Mouse (Mus musculus) liver, embryonic 14.5 days (tissue): ENCODE measurements around the gene Grk2. TPM values are rescaled to one million over a fixed set of nuclear protein-coding genes. Genes with fewer than 3 reads are reported as not detected.

Experiments used
- ATAC-seq: fragments of 200-750 bp; cut with Nextera tagmentation; 2 replicates; pipeline ENCODE4 v1.8.0; 2017; ENCODE audit warnings: moderate number of reproducible peaks, mild to moderate bottlenecking, moderate library complexity; ENCODE audit not compliant: insufficient read depth
- DNase-seq, 3 experiments: peaks; one replicate each; pipeline ENCODE4 v3.0.0-alpha.2; 2012 to 2013; ENCODE audit warnings: low read depth in 3 of 3, low spot score in 3 of 3
- H3K27ac ChIP-seq: fragments of 300-500 bp; sonication (generic); 2 replicates; pipeline ENCODE4 v1.5.1; 2014; ENCODE audit warnings: moderate library complexity, mild to moderate bottlenecking, control low read depth, inconsistent platforms
- H3K27me3 ChIP-seq: fragments of 300-500 bp; sonication (generic); 2 replicates; pipeline ENCODE4 v1.6.1; 2014; ENCODE audit warnings: mild to moderate bottlenecking, low read length, moderate library complexity; ENCODE audit not compliant: control insufficient read depth, insufficient read depth
- H3K36me3 ChIP-seq: fragments of 300-500 bp; sonication (generic); replicated peaks from 2 replicates; pipeline ENCODE4 v1.6.1; 2014; ENCODE audit warnings: low read depth; ENCODE audit not compliant: control insufficient read depth, insufficient read depth
- H3K4me1 ChIP-seq, 2 experiments: fragments of 200-500 bp in 1 of 2; fragments of 300-500 bp in 1 of 2; sonication (generic) in 1 of 2; replicated peaks; 2 replicates each; pipeline ENCODE4 v1.6.1; 2012 to 2014; ENCODE audit warnings: antibody characterized with exemption in 1 of 2, inconsistent platforms in 1 of 2, low read length in 1 of 2; ENCODE audit not compliant: control insufficient read depth in 2 of 2, insufficient read depth in 2 of 2
- H3K4me2 ChIP-seq: fragments of 300-500 bp; sonication (generic); 2 replicates; pipeline ENCODE4 v1.6.1; 2014; ENCODE audit warnings: low read depth, mild to moderate bottlenecking, control low read depth, moderate library complexity
- H3K4me3 ChIP-seq, 2 experiments: fragments of 200-500 bp in 1 of 2; fragments of 300-500 bp in 1 of 2; sonication (generic) in 1 of 2; 2 replicates each; pipeline ENCODE4 v1.5.1; 2012 to 2014; ENCODE audit warnings: low read depth in 2 of 2, low read length in 2 of 2, mild to moderate bottlenecking in 2 of 2, control low read depth in 1 of 2, inconsistent platforms in 1 of 2, moderate library complexity in 1 of 2; ENCODE audit not compliant: insufficient read depth in 1 of 2
- H3K9ac ChIP-seq: fragments of 300-500 bp; sonication (generic); replicated peaks from 2 replicates; pipeline ENCODE4 v1.6.1; 2014; ENCODE audit warnings: mild to moderate bottlenecking, control low read depth, moderate library complexity
- H3K9me3 ChIP-seq: fragments of 300-500 bp; sonication (generic); 2 replicates; pipeline ENCODE4 v1.6.1; 2016; ENCODE audit warnings: low read length, mixed read lengths; ENCODE audit not compliant: control insufficient read depth
- CTCF ChIP-seq: IDR thresholded peaks from 2 replicates; pipeline ENCODE4 v1.5.1; 2016; ENCODE audit warnings: antibody characterized with exemption, low read depth, control low read depth
- EP300 ChIP-seq: IDR thresholded peaks from 2 replicates; pipeline ENCODE4 v1.6.1; 2016; ENCODE audit warnings: antibody characterized with exemption, low read depth
- WGBS: fragments of 180-500 bp; shearing (Covaris S2); extraction: QIAGEN DNeasy Blood & Tissue Kit; methylation state at CpG from one replicate; pipeline ENCODE4 v1.1.7; 2014; ENCODE audit not compliant: insufficient replicate concordance; 5-methylcytosine and 5-hydroxymethylcytosine counted together
- microRNA-seq: library from miRNA; unstranded; fragments of <30 nt; microRNA quantifications from one replicate; pipeline ENCODE4, GENCODE M21; 2016
- polyA plus RNA-seq, 2 experiments: library from polyadenylated mRNA; depleted of rRNA in 1 of 2; stranded (reverse) in 1 of 2; unstranded in 1 of 2; fragments of >200 nt; fragmentation: Nextera tagmentation in 1 of 2; extraction: Ambion mirVana in 1 of 2; gene quantifications; 2 replicates each; pipeline versions ENCODE4 v1.2.1 to v1.2.3; 2012 to 2014

Grk2 gene
- polyA plus RNA-seq, 2 experiments, result 9.4 to 26.0 TPM

GRCm38 (mm10) chr19:4244775-4245174 is 61.2 kb downstream of the Grk2 start:
- H3K27ac ChIP-seq, result no peak overlapping the region
- WGBS, result 63% methylated on average over 6 of the region's 6 CpGs
- ATAC-seq, result no peak

GRCm38 (mm10) chr19:4242416-4242815 is 63.6 kb downstream of the Grk2 start:
- WGBS, result 37% methylated on average over 3 of the region's 3 CpGs
- TF ChIP-seq EP300 (no peak), CTCF (peak; percentile 44)
- Histone ChIP-seq H3K4me3 (no peak overlapping the region), H3K36me3 (no peaks in the 10 kb centered on the region), H3K9ac (no peak overlapping the region), H3K27me3 (no peaks in the 10 kb centered on the region; the same call in 1 of the 2 replicates), H3K9me3 (no peaks in the 10 kb centered on the region), H3K4me2 (no peak overlapping the region), H3K4me1 (no peaks in the 10 kb centered on the region), H3K27ac (no peak overlapping the region)
- no peak for DNase-seq
- ATAC-seq, result no peak

More at GRCm38 (mm10) chr19:4244775-4245174, 61.2 kb downstream of the Grk2 start:
- Histone ChIP-seq H3K9me3 (no peaks in the 10 kb centered on the region), H3K9ac (no peak overlapping the region), H3K36me3 (no peaks in the 10 kb centered on the region), H3K4me3 (no peak overlapping the region), H3K27me3 (no peaks in the 10 kb centered on the region; the same call in 1 of the 2 replicates), H3K4me2 (no peak overlapping the region), H3K4me1 (no peaks in the 10 kb centered on the region)
- no peak for TF ChIP-seq CTCF
- no peak for TF ChIP-seq EP300
- DNase-seq, result no peak

- no peak overlapping the region for H3K27ac ChIP-seq
These were observed 65.8 kb downstream of the Grk2 start for GRCm38 (mm10) chr19:4240247-4240668.

More at GRCm38 (mm10) chr19:4240247-4240668, 65.8 kb downstream of the Grk2 start:
- Histone ChIP-seq H3K4me1 (no peaks in the 10 kb centered on the region), H3K36me3 (no peaks in the 10 kb centered on the region), H3K9ac (no peak overlapping the region), H3K9me3 (no peaks in the 10 kb centered on the region), H3K4me2 (no peak overlapping the region), H3K27me3 (no peaks in the 10 kb centered on the region; the same call in 1 of the 2 replicates), H3K4me3 (no peak overlapping the region)
- no peak for TF ChIP-seq EP300
- TF ChIP-seq CTCF, result no peak
- ATAC-seq, result no peak
- no peak for DNase-seq
- 53% methylated on average over 8 of the region's 8 CpGs for WGBS

Small RNA genes lying within 50 kb of the gene (microRNA-seq; reads per million reads assigned to microRNA genes)
- not detected for gene Mir6985

Other genes with a start within 250 kb of the Grk2 start
- gene Gstp3, start 246.7 kb downstream of the Grk2 start, polyA plus RNA-seq (2012; rRNA removed), result 78.5 and 87.0 TPM in 2 replicates
- gene Gstp3, start 246.7 kb downstream of the Grk2 start, polyA plus RNA-seq (2014; fragmentation: Nextera tagmentation; extraction: Ambion mirVana), result 65.7 and 69.6 TPM in 2 replicates
- gene Cabp2, start 224.6 kb downstream of the Grk2 start, polyA plus RNA-seq (2012; rRNA removed), result 0.16 and 0.17 TPM in 2 replicates
- gene Cabp2, start 224.6 kb downstream of the Grk2 start, polyA plus RNA-seq (2014; fragmentation: Nextera tagmentation; extraction: Ambion mirVana), result 0.20 and 0.44 TPM in 2 replicates
- gene Cdk2ap2, start 209.0 kb downstream of the Grk2 start, polyA plus RNA-seq (2012; rRNA removed), result 52.5 and 64.8 TPM in 2 replicates
- gene Cdk2ap2, start 209.0 kb downstream of the Grk2 start, polyA plus RNA-seq (2014; fragmentation: Nextera tagmentation; extraction: Ambion mirVana), result 99.9 and 101 TPM in 2 replicates
- gene Pitpnm1, start 206.2 kb downstream of the Grk2 start, polyA plus RNA-seq (2012; rRNA removed), result 6.1 and 7.1 TPM in 2 replicates
- 3.4 TPM in 2 replicates for gene Pitpnm1, start 206.2 kb downstream of the Grk2 start, polyA plus RNA-seq (2014; fragmentation: Nextera tagmentation; extraction: Ambion mirVana)
- 28.8 and 33.2 TPM in 2 replicates for gene Aip, start 180.4 kb downstream of the Grk2 start, polyA plus RNA-seq (2012; rRNA removed)
- gene Aip, start 180.4 kb downstream of the Grk2 start, polyA plus RNA-seq (2014; fragmentation: Nextera tagmentation; extraction: Ambion mirVana), result 29.4 TPM in 2 replicates
- gene Gpr152, start 166.4 kb downstream of the Grk2 start, polyA plus RNA-seq (2012; rRNA removed), result not detected in 2 replicates
- not detected in 2 replicates for gene Gpr152, start 166.4 kb downstream of the Grk2 start, polyA plus RNA-seq (2014; fragmentation: Nextera tagmentation; extraction: Ambion mirVana)
- 0.03 and 0.15 TPM in 2 replicates for gene Cabp4, start 162.2 kb downstream of the Grk2 start, polyA plus RNA-seq (2012; rRNA removed)
- gene Cabp4, start 162.2 kb downstream of the Grk2 start, polyA plus RNA-seq (2014; fragmentation: Nextera tagmentation; extraction: Ambion mirVana), result not detected in 2 replicates
- gene Coro1b, start 157.6 kb downstream of the Grk2 start, polyA plus RNA-seq (2012; rRNA removed), result 57.5 and 59.2 TPM in 2 replicates
- 57.5 and 62.2 TPM in 2 replicates for gene Coro1b, start 157.6 kb downstream of the Grk2 start, polyA plus RNA-seq (2014; fragmentation: Nextera tagmentation; extraction: Ambion mirVana)
- gene Ptprcap, start 152.6 kb downstream of the Grk2 start, polyA plus RNA-seq (2012; rRNA removed), result 12.5 and 16.3 TPM in 2 replicates
- 14.4 and 17.0 TPM in 2 replicates for gene Ptprcap, start 152.6 kb downstream of the Grk2 start, polyA plus RNA-seq (2014; fragmentation: Nextera tagmentation; extraction: Ambion mirVana)
- gene Rps6kb2, start 142.9 kb downstream of the Grk2 start, polyA plus RNA-seq (2012; rRNA removed), result 17.2 and 19.2 TPM in 2 replicates
- gene Rps6kb2, start 142.9 kb downstream of the Grk2 start, polyA plus RNA-seq (2014; fragmentation: Nextera tagmentation; extraction: Ambion mirVana), result 19.5 and 19.9 TPM in 2 replicates
- gene Carns1, start 130.7 kb downstream of the Grk2 start, polyA plus RNA-seq (2012; rRNA removed), result 0.32 and 0.44 TPM in 2 replicates
- 0.18 and 0.71 TPM in 2 replicates for gene Carns1, start 130.7 kb downstream of the Grk2 start, polyA plus RNA-seq (2014; fragmentation: Nextera tagmentation; extraction: Ambion mirVana)
- gene Tbc1d10c, start 114.9 kb downstream of the Grk2 start, polyA plus RNA-seq (2012; rRNA removed), result 2.6 TPM in 2 replicates
- 2.5 and 4.0 TPM in 2 replicates for gene Tbc1d10c, start 114.9 kb downstream of the Grk2 start, polyA plus RNA-seq (2014; fragmentation: Nextera tagmentation; extraction: Ambion mirVana)
- 203 and 214 TPM in 2 replicates for gene Ppp1ca, start 114.2 kb downstream of the Grk2 start, polyA plus RNA-seq (2012; rRNA removed)
- 432 and 447 TPM in 2 replicates for gene Ppp1ca, start 114.2 kb downstream of the Grk2 start, polyA plus RNA-seq (2014; fragmentation: Nextera tagmentation; extraction: Ambion mirVana)
- gene Rad9a, start 104.6 kb downstream of the Grk2 start, polyA plus RNA-seq (2012; rRNA removed), result 20.8 and 21.4 TPM in 2 replicates
- gene Rad9a, start 104.6 kb downstream of the Grk2 start, polyA plus RNA-seq (2014; fragmentation: Nextera tagmentation; extraction: Ambion mirVana), result 14.3 and 16.8 TPM in 2 replicates
- gene Clcf1, start 92.0 kb downstream of the Grk2 start, polyA plus RNA-seq (2012; rRNA removed), result 1.1 TPM in 2 replicates
- 0.42 and 0.43 TPM in 2 replicates for gene Clcf1, start 92.0 kb downstream of the Grk2 start, polyA plus RNA-seq (2014; fragmentation: Nextera tagmentation; extraction: Ambion mirVana)
- gene AC109138.7, start 91.9 kb downstream of the Grk2 start, polyA plus RNA-seq (2012; rRNA removed), result not detected in 2 replicates
- gene AC109138.7, start 91.9 kb downstream of the Grk2 start, polyA plus RNA-seq (2014; fragmentation: Nextera tagmentation; extraction: Ambion mirVana), result not detected in 2 replicates
- 15.2 and 15.9 TPM in 2 replicates for gene Pold4, start 74.3 kb downstream of the Grk2 start, polyA plus RNA-seq (2012; rRNA removed)
- 12.9 and 13.1 TPM in 2 replicates for gene Pold4, start 74.3 kb downstream of the Grk2 start, polyA plus RNA-seq (2014; fragmentation: Nextera tagmentation; extraction: Ambion mirVana)
- gene Ssh3, start 37.0 kb downstream of the Grk2 start, polyA plus RNA-seq (2012; rRNA removed), result 2.8 and 3.5 TPM in 2 replicates
- gene Ssh3, start 37.0 kb downstream of the Grk2 start, polyA plus RNA-seq (2014; fragmentation: Nextera tagmentation; extraction: Ambion mirVana), result 1.3 and 1.4 TPM in 2 replicates
- gene Ankrd13d, start 23.1 kb downstream of the Grk2 start, polyA plus RNA-seq (2012; rRNA removed), result 0.93 and 1.3 TPM in 2 replicates
- 0.45 and 0.66 TPM in 2 replicates for gene Ankrd13d, start 23.1 kb downstream of the Grk2 start, polyA plus RNA-seq (2014; fragmentation: Nextera tagmentation; extraction: Ambion mirVana)
- gene Kdm2a, start 92.1 kb upstream of the Grk2 start, polyA plus RNA-seq (2012; rRNA removed), result 18.9 and 19.0 TPM in 2 replicates
- gene Kdm2a, start 92.1 kb upstream of the Grk2 start, polyA plus RNA-seq (2014; fragmentation: Nextera tagmentation; extraction: Ambion mirVana), result 12.4 and 13.4 TPM in 2 replicates
- 3.8 and 5.3 TPM in 2 replicates for gene Rhod, start 133.2 kb upstream of the Grk2 start, polyA plus RNA-seq (2012; rRNA removed)
- 6.2 and 6.4 TPM in 2 replicates for gene Rhod, start 133.2 kb upstream of the Grk2 start, polyA plus RNA-seq (2014; fragmentation: Nextera tagmentation; extraction: Ambion mirVana)
- gene Syt12, start 171.2 kb upstream of the Grk2 start, polyA plus RNA-seq (2012; rRNA removed), result 0.06 and 0.15 TPM in 2 replicates
- gene Syt12, start 171.2 kb upstream of the Grk2 start, polyA plus RNA-seq (2014; fragmentation: Nextera tagmentation; extraction: Ambion mirVana), result 0.06 and 0.14 TPM in 2 replicates
- gene 2010003K11Rik, start 192.4 kb upstream of the Grk2 start, polyA plus RNA-seq (2012; rRNA removed), result 0.03 TPM in 1 of 2 replicates, not detected in the other
- gene 2010003K11Rik, start 192.4 kb upstream of the Grk2 start, polyA plus RNA-seq (2014; fragmentation: Nextera tagmentation; extraction: Ambion mirVana), result 0.08 and 0.15 TPM in 2 replicates
- gene Pcx, start 204.2 kb upstream of the Grk2 start, polyA plus RNA-seq (2012; rRNA removed), result 14.7 and 16.4 TPM in 2 replicates
- 25.6 and 29.1 TPM in 2 replicates for gene Pcx, start 204.2 kb upstream of the Grk2 start, polyA plus RNA-seq (2014; fragmentation: Nextera tagmentation; extraction: Ambion mirVana)